Mouse (Mus musculus) testis, adult 10 weeks (tissue): Measurements from ENCODE around the gene Fthl17f. TPM values are rescaled to one million over a fixed set of nuclear protein-coding genes. Genes with fewer than 3 reads are reported as not detected.

ENCODE experiments used
- polyA plus RNA-seq: library from polyadenylated mRNA; stranded (reverse); fragments of 350-450 nt; fragmentation: Illumina TruSeq; extraction: RNeasy Lipid Tissue Mini Kit (QIAGEN cat#74804); gene quantifications from one replicate; pipeline ENCODE4 v1.2.3, GENCODE M21; 2014; ENCODE audit warnings: low read depth, low replicate concordance

Gene Fthl17f
- not detected for polyA plus RNA-seq

GRCm38 (mm10) chrX:9062715-9063114 is at the start of gene Fthl17f:
Fthl17f (plus strand) TSS chrX:9063015.

GRCm38 (mm10) chrX:9033193-9033592 is 29.6 kb upstream of the Fthl17f start, which contains the start of gene Fthl17e:
Fthl17e (plus strand) TSS chrX:9033493.

GRCm38 (mm10) chrX:9104262-9104661 is 41.4 kb downstream of the Fthl17f start, which contains the start of gene 4930402K13Rik:
4930402K13Rik (plus strand) TSS chrX:9104562.

Other genes with a start within 250 kb of the Fthl17f start
- not detected for gene Gm6592, start 219.0 kb upstream of the Fthl17f start, polyA plus RNA-seq
- 1.6 TPM for gene Gm5751, start 188.8 kb upstream of the Fthl17f start, polyA plus RNA-seq
- 3.7 TPM for gene B630019K06Rik, start 170.6 kb upstream of the Fthl17f start, polyA plus RNA-seq
- not detected for gene Fthl17b, start 100.0 kb upstream of the Fthl17f start, polyA plus RNA-seq
- gene Fthl17c, start 86.5 kb upstream of the Fthl17f start, polyA plus RNA-seq: not detected
- not detected for gene Fthl17d, start 76.3 kb upstream of the Fthl17f start, polyA plus RNA-seq
- not detected for gene Fthl17e, start 29.5 kb upstream of the Fthl17f start, polyA plus RNA-seq
- 26.0 TPM for gene 4930402K13Rik, start 41.5 kb downstream of the Fthl17f start, polyA plus RNA-seq
- 3.6 TPM for gene Lancl3, start 136.9 kb downstream of the Fthl17f start, polyA plus RNA-seq
- gene Gm14862, start 193.9 kb downstream of the Fthl17f start, polyA plus RNA-seq: not detected
- 6.5 TPM for gene Xk, start 209.7 kb downstream of the Fthl17f start, polyA plus RNA-seq
- gene H2al1m, start 220.7 kb downstream of the Fthl17f start, polyA plus RNA-seq: 18.3 TPM